Mouse (Mus musculus): ENCODE data around the gene Atp5g1. TPM values are rescaled to one million over a fixed set of nuclear protein-coding genes. Genes with fewer than 3 reads are reported as not detected.
"Not testable (repeated sequence)": the region's sequence is repeated elsewhere in the genome, so short reads cannot be mapped to it uniquely, and the experiment has no call there.

Atp5g1 gene
- 1,502 and 1,689 TPM in 2 replicates for polyA plus RNA-seq (2015; fragmentation: Nextera tagmentation; extraction: Ambion mirVana)

DNA sequence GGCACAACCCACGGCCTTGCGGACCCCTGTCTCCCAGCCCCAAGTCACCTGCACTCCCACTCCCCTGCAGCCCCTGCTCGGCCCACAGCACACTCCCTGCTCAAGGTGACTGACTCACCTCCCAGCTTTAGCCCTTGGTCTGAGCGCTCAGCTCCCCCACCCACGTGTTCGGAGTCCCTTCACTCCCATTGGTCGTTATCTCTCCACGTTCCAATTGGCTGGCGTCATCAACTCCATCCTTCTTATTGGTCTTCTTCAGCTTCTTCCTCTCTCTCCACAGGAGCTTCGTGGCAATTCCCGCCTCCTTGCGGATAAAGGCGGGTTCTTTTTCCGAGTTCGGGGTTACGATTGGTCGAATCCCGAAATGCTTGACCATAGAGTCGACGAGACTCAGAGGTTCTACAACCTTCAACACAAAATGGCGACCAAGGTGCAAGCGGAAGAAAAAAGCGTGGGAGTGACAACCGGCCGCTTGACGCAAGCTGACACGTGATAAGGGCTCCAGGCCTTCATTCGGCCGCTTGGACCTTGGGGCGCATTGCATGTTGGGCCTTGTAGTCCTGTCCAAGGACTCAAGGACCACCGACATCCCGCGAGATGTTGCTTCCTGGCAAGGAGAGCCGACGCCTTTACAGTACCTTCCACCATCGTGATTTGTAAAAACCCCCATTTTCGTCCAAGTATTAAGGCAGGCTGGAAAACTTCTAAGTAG, at the start of gene Atp5g1:
TSS of gene Atp5g1 (minus strand) at position 162 of the 712 bp plus-strand sequence.
- Histone ChIP-seq H3K36me3 (peaks cover 25% of the 10 kb centered on the region), H3K9me3 (no peaks in the 10 kb centered on the region), H3K4me2 (peak within 1 kb of the TSS; percentile 74), H3K4me1 (peaks cover 27% of the 10 kb centered on the region), H3K27me3 (replicated peaks) (no peaks in the 10 kb centered on the region), H3K27ac (replicated peaks) (peak within 1 kb of the TSS; percentile 89), H3K9ac (peak within 1 kb of the TSS; percentile 95), H3K4me3 (peak within 1 kb of the TSS; percentile 84)
- ATAC-seq (ENCODE audit: extremely low read depth, insufficient number of reproducible peaks, low FRiP score, low TSS enrichment): peak; percentile 97
- under 1% methylated on average over 37 of the region's 37 CpGs for WGBS

DNA sequence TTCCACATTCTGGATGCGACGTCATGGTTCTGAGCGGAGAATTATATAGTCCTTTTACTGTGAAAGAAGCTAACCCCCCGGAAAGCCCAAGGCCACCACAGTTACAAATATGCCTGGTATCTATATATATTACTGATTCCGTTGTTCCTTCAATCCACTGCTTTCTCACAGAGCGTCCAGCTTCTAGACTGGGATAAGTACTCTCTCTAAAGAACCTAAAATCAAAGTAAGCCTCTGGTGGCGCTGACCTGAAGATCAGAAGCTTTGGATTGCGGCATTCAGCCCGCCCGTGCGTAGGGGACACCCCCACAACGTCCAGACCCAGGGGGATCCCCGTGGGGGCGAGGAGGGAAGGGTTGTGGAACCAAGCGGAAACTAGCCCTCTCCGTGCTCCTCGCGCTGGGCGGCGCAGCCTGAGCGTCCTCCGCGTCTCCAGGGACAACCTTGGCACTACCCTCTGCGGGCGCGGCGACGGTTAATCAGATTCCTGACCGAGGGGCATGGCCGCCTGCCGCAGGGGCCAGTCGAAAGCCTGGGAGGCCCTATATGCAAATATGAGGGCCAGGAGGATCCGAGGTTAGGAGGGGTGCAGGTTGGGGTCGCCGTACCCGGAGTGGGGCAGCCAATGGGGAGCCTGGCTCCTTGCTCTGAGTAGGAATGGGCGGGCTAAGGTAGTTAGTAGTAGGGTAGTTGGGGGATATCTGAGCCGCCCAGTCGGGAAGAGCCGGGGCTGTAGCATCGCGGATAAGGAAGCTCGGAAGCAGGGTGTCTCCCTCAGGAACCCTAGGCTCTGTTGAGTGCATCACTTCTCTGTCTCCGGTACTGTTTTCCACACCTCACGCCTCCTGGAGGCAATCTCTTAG, 48.8 kb upstream of the Atp5g1 start:
- peak overlapping the region; percentile 72 for H3K9ac ChIP-seq

DNA sequence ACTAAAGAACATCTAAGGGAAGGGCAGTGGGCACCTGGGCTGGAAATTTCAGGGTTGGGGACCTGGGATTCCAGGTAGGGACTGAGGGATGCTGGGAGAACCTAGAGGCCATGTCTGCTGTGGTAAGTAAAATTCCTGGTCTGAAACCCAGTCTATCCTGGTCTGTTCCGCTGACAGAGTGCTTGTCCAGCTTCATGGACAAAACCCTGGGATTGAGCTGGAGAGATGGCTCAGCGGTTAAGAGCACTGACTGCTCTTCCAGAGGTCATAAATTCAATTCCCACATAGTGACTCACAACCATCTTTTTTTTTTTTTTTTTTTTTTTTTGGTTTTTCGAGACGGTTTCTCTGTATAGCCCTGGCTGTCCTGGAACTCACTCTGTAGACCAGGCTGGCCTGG, 47.3 kb upstream of the Atp5g1 start:
- H3K4me2 ChIP-seq; H3K36me3 ChIP-seq; H3K9me3 ChIP-seq; H3K27ac ChIP-seq (replicated peaks); H3K4me3 ChIP-seq; H3K9ac ChIP-seq; ATAC-seq (ENCODE audit: extremely low read depth, insufficient number of reproducible peaks, low FRiP score, low TSS enrichment): not testable (repeated sequence)
- Histone ChIP-seq H3K4me1 (peaks cover 12% of the 10 kb centered on the region), H3K27me3 (replicated peaks) (peaks cover 64% of the 10 kb centered on the region)
- 68% methylated on average over 4 of the region's 4 CpGs for WGBS

More for the DNA sequence above, 48.8 kb upstream of the Atp5g1 start:
- H3K36me3 ChIP-seq: no peaks in the 10 kb centered on the region
- no peak overlapping the region for H3K27ac ChIP-seq (replicated peaks)
- peak overlapping the region; percentile 84 for H3K4me2 ChIP-seq
- WGBS: 2% methylated on average over 45 of the region's 45 CpGs
- peaks cover 12% of the 10 kb centered on the region for H3K4me1 ChIP-seq
- H3K27me3 ChIP-seq (replicated peaks): peaks cover 66% of the 10 kb centered on the region
- H3K4me3 ChIP-seq: peak overlapping the region; percentile 54
- H3K9me3 ChIP-seq: no peaks in the 10 kb centered on the region
- ATAC-seq (ENCODE audit: extremely low read depth, insufficient number of reproducible peaks, low FRiP score, low TSS enrichment): no peak; the same call in 1 of the 2 replicates

DNA sequence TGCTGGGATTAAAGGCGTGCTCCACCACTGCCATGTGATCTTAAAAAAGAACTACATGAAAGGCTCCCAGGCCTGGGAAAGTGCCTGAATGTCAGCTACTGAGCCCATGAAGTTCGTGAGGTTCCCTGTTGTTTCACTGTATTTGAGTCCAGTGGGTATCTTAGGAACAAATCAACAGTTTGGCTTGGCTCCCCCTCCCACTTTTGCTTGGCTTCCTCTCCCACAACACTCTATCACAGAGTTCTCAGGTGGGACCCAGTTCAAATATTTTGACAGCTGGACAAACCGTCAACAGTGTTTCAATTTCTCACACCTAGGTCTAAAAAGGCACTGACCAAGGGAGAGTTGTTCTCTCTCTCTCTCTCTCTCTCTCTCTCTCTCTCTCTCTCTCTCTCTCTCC, 43.9 kb upstream of the Atp5g1 start:
- no peak for ATAC-seq (ENCODE audit: extremely low read depth, insufficient number of reproducible peaks, low FRiP score, low TSS enrichment)
- Histone ChIP-seq H3K27me3 (replicated peaks) (peaks cover 44% of the 10 kb centered on the region), H3K36me3 (no peaks in the 10 kb centered on the region), H3K27ac (replicated peaks) (no peak overlapping the region), H3K4me1 (peaks cover 7% of the 10 kb centered on the region), H3K4me3 (no peak overlapping the region), H3K9ac (no peak overlapping the region), H3K9me3 (no peaks in the 10 kb centered on the region), H3K4me2 (no peak overlapping the region)
- WGBS: 60% methylated on average over 3 of the region's 3 CpGs

DNA sequence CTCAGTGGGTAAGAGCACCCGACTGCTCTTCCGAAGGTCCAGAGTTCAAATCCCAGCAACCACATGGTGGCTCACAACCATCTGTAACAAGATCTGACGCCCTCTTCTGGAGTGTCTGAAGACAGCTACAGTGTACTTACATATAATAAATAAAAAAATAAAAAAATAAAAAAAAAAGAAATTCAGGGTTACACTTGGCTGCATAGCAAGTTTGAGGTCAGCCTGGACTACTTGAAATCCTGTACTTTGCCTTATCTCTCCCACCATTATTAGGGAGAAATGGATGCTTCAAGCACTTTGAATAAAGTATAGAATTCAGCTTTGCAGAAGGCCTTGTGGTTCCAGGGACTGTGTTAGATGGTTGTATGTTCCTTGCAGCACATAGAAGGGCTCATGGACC, 41.5 kb upstream of the Atp5g1 start:
- not testable (repeated sequence) for H3K36me3 ChIP-seq; ATAC-seq (ENCODE audit: extremely low read depth, insufficient number of reproducible peaks, low FRiP score, low TSS enrichment); H3K27ac ChIP-seq (replicated peaks); H3K4me3 ChIP-seq; H3K4me2 ChIP-seq; H3K9me3 ChIP-seq; H3K9ac ChIP-seq; H3K4me1 ChIP-seq
- peaks cover 35% of the 10 kb centered on the region for H3K27me3 ChIP-seq (replicated peaks)
- WGBS: 69% methylated on average over 3 of the region's 3 CpGs

DNA sequence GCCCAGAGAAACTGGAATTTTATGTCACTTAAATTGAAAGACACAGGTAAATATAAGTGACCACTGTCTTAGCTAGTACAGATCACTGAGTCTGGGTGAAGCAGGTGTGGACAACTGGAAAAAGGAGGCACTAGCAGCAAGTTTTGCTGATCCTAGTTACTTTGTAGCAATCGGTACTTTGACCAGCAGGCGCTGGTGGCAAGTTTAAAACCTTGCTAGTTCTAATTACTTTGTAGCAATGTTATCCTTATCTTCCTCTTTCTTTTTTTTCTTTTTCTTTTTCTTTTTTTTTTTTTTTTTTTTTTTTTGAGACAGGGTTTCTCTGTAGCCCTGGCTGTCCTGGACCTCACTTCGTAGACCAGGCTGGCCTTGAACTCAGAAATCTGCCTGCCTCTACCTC, 40.6 kb upstream of the Atp5g1 start:
- peaks cover 27% of the 10 kb centered on the region for H3K27me3 ChIP-seq (replicated peaks)
- H3K4me1 ChIP-seq: no peaks in the 10 kb centered on the region
- no peaks in the 10 kb centered on the region for H3K36me3 ChIP-seq
- H3K9ac ChIP-seq: no peak overlapping the region
- no peak overlapping the region for H3K27ac ChIP-seq (replicated peaks)
- H3K4me3 ChIP-seq: no peak overlapping the region
- 81% methylated on average over 3 of the region's 3 CpGs for WGBS
- no peaks in the 10 kb centered on the region for H3K9me3 ChIP-seq
- ATAC-seq (ENCODE audit: extremely low read depth, insufficient number of reproducible peaks, low FRiP score, low TSS enrichment): no peak
- no peak overlapping the region for H3K4me2 ChIP-seq

DNA sequence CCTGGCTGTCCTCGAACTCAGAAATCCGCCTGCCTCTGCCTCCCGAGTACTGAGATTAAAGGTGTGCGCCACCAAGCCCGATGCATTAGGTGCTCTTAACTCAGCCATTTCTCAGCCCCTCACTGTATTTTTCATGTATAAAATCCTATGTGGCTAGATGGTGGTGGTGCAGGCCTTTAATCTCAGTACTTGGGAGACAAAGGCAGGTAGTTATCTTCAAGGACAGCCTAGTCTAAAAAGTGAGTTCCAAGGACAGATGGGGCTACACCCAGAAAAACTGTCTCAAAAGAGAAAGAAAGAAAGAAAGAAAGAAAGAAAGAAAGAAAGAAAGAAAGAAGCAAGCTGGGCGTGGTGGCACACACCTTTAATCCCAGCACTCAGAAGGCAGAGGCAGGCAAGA, 39.9 kb upstream of the Atp5g1 start:
- Histone ChIP-seq H3K36me3 (no peaks in the 10 kb centered on the region), H3K9me3 (no peaks in the 10 kb centered on the region), H3K27me3 (replicated peaks) (peaks cover 22% of the 10 kb centered on the region), H3K4me3 (no peak overlapping the region), H3K4me2 (no peak overlapping the region), H3K4me1 (no peaks in the 10 kb centered on the region), H3K27ac (replicated peaks) (no peak overlapping the region), H3K9ac (no peak overlapping the region)
- ATAC-seq (ENCODE audit: extremely low read depth, insufficient number of reproducible peaks, low FRiP score, low TSS enrichment): no peak
- 86% methylated on average over 6 of the region's 6 CpGs for WGBS

DNA sequence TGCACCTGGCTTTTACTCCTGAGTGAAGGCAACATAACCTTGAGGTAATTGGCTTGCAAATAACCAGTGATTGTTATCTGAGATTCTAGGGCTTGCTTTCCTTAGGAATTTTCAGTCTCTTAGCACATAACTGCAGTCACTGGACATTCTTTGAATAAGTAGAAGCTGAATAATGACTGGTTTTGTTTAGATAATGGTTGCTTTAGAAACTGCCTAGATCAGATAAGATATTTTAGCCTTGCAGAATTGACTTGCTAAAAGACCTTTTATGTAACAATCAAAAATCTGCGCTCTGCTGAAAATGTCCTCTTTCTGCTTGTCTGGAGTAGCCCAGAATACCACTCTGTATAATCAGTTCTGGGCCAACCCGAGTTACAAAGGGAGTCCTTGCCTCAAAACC, 38.6 kb upstream of the Atp5g1 start:
- no peak overlapping the region for H3K9ac ChIP-seq
- no peak overlapping the region for H3K4me3 ChIP-seq
- no peak for ATAC-seq (ENCODE audit: extremely low read depth, insufficient number of reproducible peaks, low FRiP score, low TSS enrichment)
- 71% methylated on average over 2 of the region's 2 CpGs for WGBS
- H3K36me3 ChIP-seq: no peaks in the 10 kb centered on the region
- H3K9me3 ChIP-seq: no peaks in the 10 kb centered on the region
- no peak overlapping the region for H3K4me2 ChIP-seq
- H3K4me1 ChIP-seq: no peaks in the 10 kb centered on the region
- H3K27me3 ChIP-seq (replicated peaks): peaks cover 17% of the 10 kb centered on the region; the same call in 1 of the 2 replicates
- no peak overlapping the region for H3K27ac ChIP-seq (replicated peaks)

DNA sequence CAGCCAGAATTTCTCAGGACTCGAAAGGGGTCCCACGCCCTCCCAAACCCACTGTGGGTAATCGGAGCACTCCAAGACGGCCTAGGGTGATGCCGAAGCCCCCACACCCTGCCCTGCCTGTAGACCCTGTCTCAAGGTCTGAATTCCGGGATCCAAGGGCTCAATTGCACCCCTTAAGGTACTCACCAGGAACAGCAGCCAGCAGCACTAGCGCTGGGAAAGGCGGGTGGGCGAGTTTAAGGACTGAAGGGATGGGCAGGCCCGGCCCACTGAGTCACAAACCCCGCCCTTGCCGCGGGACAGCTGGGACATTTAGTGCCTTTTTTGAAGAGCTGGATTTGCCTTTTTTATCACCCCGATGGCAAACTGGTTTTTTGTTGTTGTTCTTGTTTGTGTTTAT, 36.3 kb upstream of the Atp5g1 start, which contains the start of gene Calcoco2:
TSS of gene Calcoco2 (minus strand) at position 214 of the 400 bp plus-strand sequence.
- ATAC-seq (ENCODE audit: extremely low read depth, insufficient number of reproducible peaks, low FRiP score, low TSS enrichment): no peak
- H3K9ac ChIP-seq: no peak within 1 kb of the TSS
- no peaks in the 10 kb centered on the region for H3K36me3 ChIP-seq
- H3K4me2 ChIP-seq: no peak within 1 kb of the TSS
- H3K4me3 ChIP-seq: no peak within 1 kb of the TSS
- no peaks in the 10 kb centered on the region for H3K9me3 ChIP-seq
- no peak within 1 kb of the TSS for H3K27ac ChIP-seq (replicated peaks)
- H3K27me3 ChIP-seq (replicated peaks): peaks cover 17% of the 10 kb centered on the region; the same call in 1 of the 2 replicates
- no peaks in the 10 kb centered on the region for H3K4me1 ChIP-seq
- WGBS: 27% methylated on average over 14 of the region's 14 CpGs

DNA sequence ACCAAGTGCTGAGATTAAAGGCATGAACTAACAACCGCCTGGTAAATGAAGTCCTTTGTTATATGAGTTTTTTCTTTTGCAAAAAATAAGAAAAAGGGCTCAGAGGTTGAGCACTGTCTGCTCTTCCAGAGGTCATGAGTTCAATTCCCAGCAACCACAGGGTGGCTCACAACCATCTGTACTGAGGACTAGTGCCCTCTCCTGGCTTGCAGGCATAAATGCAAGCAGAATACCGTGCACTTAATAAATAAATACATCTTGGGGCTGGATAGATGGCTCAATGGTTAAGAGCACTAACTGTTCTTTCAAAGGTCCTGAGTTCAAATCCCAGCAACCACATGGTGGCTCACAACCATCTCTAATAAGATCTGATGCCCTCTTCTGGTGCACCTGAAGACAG, 35.5 kb upstream of the Atp5g1 start:
- H3K4me1 ChIP-seq; H3K9ac ChIP-seq; H3K27ac ChIP-seq (replicated peaks); H3K36me3 ChIP-seq; H3K9me3 ChIP-seq; H3K4me3 ChIP-seq; H3K4me2 ChIP-seq; ATAC-seq (ENCODE audit: extremely low read depth, insufficient number of reproducible peaks, low FRiP score, low TSS enrichment): not testable (repeated sequence)
- 43% methylated on average over 2 of the region's 2 CpGs for WGBS
- peaks cover 17% of the 10 kb centered on the region; the same call in 1 of the 2 replicates for H3K27me3 ChIP-seq (replicated peaks)

DNA sequence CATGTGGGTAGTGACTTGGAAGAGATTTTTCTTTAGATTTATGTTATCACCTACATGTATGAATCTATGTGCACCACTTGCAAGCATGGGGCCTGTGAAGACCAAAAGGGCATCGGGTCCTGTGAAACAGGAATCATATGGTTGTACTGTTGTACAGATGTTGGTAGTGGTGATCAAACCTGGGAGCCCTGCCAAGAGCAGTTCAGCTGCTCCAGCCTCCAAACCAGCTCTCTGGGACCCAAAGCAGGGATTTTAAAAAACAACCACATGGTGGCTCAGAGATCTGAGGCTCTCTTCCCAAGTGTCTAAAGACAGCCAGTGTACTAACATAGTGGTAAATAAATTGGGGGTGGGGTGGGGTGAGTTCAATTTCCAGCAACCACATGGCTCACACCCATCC, 32.9 kb upstream of the Atp5g1 start:
- no peak for ATAC-seq (ENCODE audit: extremely low read depth, insufficient number of reproducible peaks, low FRiP score, low TSS enrichment)
- H3K36me3 ChIP-seq: no peaks in the 10 kb centered on the region
- H3K4me3 ChIP-seq: no peak overlapping the region
- no peak overlapping the region for H3K4me2 ChIP-seq
- no peaks in the 10 kb centered on the region for H3K4me1 ChIP-seq
- peaks cover 9% of the 10 kb centered on the region; the same call in 1 of the 2 replicates for H3K27me3 ChIP-seq (replicated peaks)
- 71% methylated on average over 1 of the region's 1 CpGs for WGBS
- no peak overlapping the region for H3K9ac ChIP-seq
- no peak overlapping the region for H3K27ac ChIP-seq (replicated peaks)
- no peaks in the 10 kb centered on the region for H3K9me3 ChIP-seq

Data from heart, embryonic 13.5 days (tissue).